Mouse (Mus musculus): ENCODE data around the gene Gm20388. TPM values are rescaled to one million over a fixed set of nuclear protein-coding genes. Genes with fewer than 3 reads are reported as not detected.

The Gm20388 gene
- total RNA-seq, 2 experiments from 2014 or later, result 8.8 TPM

DNA sequence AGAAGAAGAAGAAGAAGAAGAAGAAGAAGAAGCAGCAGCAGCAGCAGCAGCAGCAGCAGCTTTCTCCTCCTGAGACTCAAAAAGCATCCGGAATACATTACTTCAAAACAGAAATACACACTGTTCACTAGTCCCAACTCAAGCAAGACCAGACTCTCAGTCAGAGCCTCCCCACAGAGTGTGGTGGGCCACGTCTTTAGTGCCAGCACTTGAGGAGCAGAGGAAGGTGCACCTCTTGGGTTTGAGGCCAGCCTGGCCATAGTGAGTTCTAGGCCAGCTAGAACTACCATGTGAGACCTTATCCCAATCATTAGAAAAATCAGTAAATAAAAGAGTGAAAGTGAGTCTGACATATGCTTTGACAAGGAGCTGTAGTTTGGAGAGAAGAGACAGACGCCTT lies 3073.5 kb downstream of the Gm20388 start:
- DNase-seq (ENCODE audit: extremely low spot score in 1 of 2, low spot score in 1 of 2), result no peak

DNA sequence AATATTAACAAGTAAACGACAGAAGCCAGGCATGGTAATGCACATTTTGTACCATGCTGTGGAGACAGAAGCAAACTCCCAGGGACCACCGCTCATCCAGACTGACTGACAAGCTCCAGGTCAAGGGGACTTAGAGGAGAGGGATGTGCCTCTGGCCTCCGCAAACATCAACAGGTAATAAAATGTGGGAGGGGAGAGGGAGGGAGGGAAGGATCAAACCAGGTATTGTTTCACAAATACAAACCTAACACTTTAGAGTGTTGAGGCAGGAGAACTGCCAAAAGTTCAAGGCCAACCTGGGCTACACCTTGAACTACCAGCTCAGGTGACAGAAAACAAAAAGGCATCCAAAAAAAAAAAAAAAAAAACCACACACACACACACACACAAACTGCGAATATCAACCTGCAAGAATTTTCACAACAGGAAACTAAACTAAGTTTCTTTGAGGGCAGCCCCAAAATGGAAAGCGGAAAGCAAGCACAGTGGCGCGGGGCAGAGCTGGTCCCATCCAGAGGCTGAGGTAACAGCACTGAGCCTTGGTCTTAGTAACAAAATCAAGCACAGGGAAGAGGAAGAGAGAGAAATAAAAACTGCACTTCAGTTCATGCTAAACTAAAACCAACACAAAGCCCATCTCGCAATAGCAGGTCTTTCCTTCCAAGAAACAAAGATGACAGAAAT lies 3076.0 kb downstream of the Gm20388 start:
- DNase-seq (ENCODE audit: extremely low spot score in 1 of 2, low spot score in 1 of 2), result no peak

DNA sequence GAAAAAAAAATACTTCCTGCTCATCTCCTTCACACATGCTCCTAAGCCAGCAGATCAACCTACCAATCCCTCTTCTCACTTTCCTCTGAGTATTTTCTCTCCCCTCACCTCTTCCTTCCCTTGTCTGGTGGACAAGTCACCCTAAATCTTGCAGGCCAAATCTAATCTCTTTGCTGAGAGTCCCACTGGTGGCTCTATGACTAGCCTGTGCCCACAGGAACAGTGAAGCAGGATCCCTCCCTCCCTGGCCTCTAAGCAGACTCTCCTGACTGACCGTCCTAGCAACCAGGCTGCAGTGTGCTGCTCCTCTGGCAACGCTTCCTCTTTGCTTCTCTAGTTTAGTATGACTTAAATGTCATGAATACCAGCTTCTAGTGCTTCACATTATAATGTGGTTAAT lies 3076.6 kb downstream of the Gm20388 start:
- DNase-seq (ENCODE audit: extremely low spot score in 1 of 2, low spot score in 1 of 2), result no peak

DNA sequence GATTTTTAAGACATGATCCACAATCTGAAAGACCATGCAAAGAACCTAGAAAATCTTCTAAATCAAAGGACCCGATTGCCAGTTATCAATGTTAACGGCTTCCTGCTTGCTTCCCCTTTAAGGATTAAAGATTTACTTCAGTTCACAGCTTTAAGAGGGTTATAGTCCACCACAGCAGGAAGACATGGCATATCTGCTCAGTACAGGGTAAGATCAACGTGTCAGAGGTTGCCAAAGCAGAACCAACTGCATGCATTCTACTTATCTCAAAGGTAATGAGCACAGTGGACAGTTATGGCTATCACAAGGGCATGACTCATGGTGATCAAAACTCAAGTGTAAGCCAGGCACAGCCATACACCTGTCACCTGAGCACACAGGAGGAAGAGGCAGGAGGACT lies 3078.3 kb downstream of the Gm20388 start:
- no peak for DNase-seq (ENCODE audit: extremely low spot score in 1 of 2, low spot score in 1 of 2)

DNA sequence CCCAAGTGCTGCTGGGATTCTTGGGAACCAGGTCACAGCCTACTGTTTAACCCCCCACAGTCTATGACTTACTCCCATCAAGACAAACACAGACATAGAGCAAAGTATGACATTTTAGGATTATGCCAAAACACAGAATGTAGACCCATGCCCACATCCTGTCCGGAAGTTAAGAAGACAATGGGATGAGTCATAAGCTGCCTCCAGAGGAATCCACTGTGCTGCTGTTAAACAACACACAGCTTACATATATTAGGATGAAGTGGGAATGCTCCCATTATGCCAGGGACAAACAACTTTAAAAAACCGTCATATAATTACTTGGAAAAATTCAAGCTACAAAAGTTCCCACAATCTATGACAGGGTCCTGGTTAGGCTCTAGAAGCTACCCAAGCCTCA lies 3079.3 kb downstream of the Gm20388 start:
- DNase-seq (ENCODE audit: extremely low spot score in 1 of 2, low spot score in 1 of 2), result no peak

DNA sequence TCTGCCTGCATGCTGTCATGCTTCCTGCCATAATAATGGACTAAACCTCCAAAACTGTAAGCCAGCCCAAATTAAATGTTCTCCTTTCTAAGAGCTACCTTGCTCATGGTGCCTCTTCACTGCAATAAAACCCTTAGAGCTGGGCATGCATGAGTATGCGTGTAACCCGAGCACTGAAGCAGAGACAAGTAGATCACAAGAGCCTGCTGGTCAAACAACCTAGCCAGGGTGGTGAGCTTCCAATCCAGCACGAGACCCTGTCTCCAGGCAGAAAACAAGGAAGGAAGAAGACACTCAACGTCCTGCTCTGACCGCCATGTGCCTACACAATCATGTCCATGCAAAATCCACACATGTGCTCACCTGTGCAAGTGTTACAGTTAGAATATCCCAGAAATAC lies 3080.7 kb downstream of the Gm20388 start:
- DNase-seq (ENCODE audit: extremely low spot score in 1 of 2, low spot score in 1 of 2), result no peak

DNA sequence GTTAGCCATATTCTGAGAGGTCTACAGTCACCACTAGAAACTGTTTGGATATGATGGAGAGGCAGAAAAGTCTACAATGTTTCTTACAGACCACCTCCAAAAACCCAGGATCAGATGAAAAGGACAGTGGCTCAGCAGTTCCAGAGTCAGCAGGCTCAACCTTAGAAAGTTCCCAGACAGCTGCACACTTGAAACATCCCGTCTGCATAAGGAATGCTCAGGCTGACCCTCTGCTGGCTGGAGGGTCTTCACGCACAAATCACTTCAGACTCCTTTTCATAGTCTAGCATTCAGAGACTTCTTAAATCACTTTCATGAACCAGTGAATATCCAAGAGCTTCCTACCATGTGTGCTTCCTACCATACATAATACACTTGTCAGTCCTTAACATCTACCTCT lies 3081.7 kb downstream of the Gm20388 start:
- no peak for DNase-seq (ENCODE audit: extremely low spot score in 1 of 2, low spot score in 1 of 2)

DNA sequence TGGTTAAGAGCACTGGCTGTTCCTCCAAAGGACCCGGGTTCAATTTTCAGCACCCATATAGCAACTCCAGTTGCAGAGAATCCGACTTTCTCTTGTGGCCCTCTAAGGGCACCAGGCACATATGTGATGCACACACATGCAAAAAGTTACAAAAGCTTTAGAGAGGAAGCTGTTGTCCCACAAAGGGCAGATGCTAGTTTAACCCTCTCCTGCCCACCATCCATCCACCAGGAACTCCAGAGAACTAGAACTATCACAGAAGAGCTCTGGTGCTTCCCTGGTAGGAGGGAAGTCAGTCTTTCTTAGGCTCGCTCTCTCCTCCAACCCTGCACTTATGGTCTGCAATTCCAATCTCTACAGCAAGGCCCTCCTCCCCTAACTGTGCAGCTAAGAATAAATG lies 3082.4 kb downstream of the Gm20388 start:
- no peak for DNase-seq (ENCODE audit: extremely low spot score in 1 of 2, low spot score in 1 of 2)

DNA sequence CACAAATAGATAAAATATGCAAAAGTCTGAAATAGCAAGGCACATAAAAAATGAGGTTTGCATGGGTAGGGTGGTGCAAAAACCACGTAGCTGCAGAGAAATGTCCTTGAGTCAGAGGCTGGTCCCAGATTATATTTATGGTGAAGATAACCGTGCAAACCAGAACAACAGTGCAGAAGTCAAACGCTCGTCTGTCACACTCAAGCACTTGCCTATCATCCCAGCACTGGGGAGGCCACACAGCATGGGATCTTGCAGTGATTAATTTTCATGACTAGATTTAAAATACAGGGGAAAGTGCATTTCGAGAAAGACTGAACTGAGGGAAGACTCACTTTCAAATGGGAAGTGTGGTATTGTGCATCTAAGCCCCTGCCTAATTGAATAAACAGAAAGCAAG lies 3083.1 kb downstream of the Gm20388 start:
- no peak for DNase-seq (ENCODE audit: extremely low spot score in 1 of 2, low spot score in 1 of 2)

DNA sequence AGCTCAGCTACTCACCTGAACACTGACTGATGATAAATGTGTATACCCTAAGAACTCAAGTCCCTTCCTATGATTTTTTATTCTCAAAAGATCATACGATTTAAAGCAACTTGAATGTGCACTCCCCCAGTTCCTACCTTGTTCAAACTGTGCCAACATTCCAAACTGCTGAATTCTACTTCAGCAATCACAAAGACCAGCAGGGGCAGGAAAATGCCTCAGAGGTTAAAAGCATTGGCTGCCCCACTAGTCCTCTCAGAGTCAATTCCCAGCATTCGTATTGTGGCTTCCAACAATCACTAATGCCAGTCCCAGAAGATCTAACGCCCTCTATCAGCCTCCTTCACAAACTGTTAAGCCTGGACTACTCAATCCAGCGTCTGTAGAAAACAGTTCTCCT lies 3087.3 kb downstream of the Gm20388 start:
- DNase-seq (ENCODE audit: extremely low spot score in 1 of 2, low spot score in 1 of 2), result no peak

DNA sequence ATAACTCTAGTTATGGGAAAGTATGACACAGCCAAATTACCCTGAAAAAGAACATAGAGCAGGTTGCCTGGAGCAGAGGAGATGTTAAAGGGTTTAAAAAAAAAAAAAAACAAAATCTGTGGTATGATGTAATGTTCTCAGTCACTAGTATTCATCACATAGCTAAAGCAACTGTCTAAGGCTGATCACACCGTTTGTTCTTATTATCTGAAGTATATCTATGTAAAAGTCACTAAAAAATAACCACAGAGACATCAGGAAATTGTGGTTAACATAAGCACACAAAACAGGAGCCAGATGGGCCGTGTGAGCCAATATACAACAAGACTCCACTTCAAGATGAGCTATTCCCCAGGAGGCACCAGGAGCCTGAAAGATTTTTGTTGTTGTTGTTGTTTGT lies 3089.7 kb downstream of the Gm20388 start:
- no peak for DNase-seq (ENCODE audit: extremely low spot score in 1 of 2, low spot score in 1 of 2)

DNA sequence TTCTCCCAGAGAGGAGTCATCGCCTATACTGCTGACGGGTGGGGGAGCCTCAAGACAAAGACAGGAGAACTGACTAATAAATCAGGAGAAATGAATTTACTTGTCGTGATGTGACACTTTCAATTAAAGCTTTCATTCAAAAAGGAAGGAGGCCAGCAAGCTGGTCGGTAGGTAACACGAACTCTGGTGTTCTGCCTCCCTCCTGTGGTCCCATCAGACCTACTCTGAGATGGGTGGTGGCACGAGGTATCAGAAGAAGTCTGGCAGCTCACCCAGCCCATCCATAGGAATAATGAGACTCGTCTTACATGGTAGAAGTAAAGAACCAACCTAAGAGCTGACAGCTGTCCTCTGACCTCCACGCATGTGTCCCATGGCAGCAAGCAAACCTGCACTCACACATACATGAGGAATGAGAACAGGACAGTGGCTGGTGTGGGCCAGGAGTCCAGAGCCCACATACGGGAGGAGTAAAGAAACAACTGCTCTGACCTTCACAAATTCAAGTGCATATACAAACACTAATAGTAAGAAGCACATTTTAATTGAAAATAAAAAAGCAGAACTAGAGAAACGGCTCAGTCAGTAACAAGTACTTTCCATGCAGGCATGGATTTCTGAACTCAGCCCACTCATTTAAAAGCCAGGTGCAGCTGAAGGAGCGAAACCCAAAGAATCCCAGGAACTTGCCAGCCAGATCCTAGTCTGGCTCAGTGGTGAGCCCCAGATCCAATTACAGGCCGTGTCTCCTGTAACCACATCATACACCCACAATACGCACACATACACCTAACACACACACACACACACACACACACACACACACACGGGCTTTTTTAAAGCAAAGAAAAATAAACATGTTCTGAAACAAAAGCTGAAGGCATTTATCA lies 3093.6 kb downstream of the Gm20388 start:
- no peak for DNase-seq (ENCODE audit: extremely low spot score in 1 of 2, low spot score in 1 of 2)

DNA sequence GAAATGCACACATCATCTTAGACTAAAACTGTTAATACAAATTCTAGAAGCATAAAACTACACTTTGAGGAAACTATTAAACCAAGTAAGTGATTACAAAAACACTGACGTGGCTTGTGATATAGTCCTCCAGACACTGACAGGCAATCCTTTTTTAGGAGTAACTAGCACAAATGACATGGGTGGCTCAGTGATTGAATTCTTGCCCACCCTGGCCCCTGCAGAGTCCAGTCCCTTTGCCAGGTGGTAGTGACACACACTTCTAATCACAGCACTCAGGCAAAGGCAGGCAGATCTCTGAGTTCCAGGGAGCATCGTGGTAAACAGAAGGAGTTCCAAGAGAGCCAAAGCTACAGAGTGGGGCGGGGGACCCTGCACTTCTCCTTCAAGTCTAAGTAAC lies 3094.7 kb downstream of the Gm20388 start:
- no peak for DNase-seq (ENCODE audit: extremely low spot score in 1 of 2, low spot score in 1 of 2)

DNA sequence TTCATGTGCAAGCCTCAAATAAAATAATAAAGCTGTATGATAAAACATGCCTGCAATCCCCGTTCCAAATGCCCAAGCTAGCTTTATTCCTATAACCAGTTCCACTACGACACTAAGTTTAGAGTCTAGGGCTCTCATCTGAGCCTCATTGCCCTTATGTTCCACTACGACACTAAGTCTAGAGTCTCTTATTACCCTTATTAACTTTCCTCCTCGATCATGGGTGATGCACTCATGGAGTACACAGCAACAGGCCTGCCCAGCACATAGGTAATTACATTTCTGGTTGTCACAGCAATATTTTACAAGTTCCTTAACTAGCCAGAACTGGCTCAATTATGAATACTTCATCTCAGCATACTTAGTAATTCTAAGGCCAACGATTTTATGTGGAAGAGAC lies 3095.2 kb downstream of the Gm20388 start:
- no peak for DNase-seq (ENCODE audit: extremely low spot score in 1 of 2, low spot score in 1 of 2)

DNA sequence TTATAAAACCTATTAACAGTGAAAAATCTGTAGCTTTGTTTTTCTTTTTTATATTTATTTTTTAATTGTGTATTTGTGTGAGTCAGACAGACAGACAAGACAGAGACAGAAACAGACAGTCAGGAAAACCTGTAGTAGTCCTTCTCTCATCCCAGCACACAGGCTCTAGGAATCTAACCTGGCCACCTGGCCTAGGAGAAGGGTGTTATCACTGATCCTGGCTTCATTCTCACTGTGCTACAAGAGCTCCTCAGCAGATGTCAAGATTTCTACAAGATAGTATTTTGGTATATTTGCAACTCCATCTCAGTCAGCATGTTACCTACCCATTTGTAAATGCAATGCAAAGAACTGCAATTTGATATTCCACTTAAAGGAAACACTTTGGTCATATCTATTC lies 3100.7 kb downstream of the Gm20388 start:
- DNase-seq (ENCODE audit: extremely low spot score in 1 of 2, low spot score in 1 of 2), result no peak

DNA sequence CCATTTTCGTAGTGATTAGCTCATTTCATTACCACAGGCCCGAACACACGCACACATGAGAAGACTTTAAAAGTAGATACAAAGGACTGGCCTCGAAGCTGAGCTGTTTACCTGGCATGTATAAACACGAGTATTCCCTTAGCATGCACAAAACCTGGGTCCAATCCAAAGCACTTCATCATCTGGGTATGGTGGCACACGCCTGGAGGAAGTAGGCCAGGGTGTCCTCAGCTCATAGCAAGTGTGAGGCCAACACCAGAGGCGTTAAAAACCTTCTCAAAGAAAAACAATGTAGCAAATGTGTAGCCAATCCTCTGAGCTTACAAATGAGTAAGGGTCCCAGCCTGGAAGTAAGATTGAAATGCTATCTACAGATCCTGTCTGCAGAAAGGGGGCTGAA lies 3103.8 kb downstream of the Gm20388 start:
- DNase-seq (ENCODE audit: extremely low spot score in 1 of 2, low spot score in 1 of 2), result no peak

DNA sequence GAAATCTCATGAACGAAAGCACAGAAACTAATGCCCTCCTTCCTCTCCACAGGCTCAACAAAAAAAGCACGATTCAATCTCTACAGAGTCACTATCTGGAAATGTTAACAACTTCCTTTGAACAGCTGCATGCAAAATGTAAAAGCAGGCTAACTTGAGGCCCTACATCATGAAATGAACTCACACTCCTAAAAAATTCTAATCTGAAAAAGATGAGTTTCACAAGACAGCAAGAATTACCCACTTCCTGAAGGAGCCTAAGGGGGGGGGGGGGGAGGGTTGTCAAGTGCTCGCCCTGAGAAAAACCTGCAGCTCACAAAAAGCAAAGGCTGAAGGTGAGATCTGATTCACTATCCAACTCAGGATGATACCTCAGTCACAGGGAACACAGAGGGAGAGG lies 3104.4 kb downstream of the Gm20388 start:
- DNase-seq (ENCODE audit: extremely low spot score in 1 of 2, low spot score in 1 of 2), result no peak

DNA sequence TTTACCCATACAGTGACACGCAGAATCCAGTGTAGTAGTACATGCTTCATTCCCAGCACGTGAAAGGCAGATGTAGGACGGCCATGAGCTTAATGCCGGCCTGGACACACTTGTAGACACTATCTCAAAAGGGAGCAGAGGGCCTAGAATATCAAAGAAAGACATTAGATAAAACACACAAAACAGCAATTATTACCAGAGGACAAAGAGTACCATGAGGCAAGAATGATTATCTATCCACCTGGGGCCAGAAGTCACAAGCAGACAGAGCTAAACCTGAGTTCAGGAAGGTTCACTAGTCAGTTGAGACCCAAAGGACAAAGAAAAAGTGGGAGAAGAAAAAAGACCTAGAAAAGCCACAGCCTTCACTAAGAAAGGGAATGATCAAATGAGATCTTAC lies 3106.5 kb downstream of the Gm20388 start:
- no peak for DNase-seq (ENCODE audit: extremely low spot score in 1 of 2, low spot score in 1 of 2)

DNA sequence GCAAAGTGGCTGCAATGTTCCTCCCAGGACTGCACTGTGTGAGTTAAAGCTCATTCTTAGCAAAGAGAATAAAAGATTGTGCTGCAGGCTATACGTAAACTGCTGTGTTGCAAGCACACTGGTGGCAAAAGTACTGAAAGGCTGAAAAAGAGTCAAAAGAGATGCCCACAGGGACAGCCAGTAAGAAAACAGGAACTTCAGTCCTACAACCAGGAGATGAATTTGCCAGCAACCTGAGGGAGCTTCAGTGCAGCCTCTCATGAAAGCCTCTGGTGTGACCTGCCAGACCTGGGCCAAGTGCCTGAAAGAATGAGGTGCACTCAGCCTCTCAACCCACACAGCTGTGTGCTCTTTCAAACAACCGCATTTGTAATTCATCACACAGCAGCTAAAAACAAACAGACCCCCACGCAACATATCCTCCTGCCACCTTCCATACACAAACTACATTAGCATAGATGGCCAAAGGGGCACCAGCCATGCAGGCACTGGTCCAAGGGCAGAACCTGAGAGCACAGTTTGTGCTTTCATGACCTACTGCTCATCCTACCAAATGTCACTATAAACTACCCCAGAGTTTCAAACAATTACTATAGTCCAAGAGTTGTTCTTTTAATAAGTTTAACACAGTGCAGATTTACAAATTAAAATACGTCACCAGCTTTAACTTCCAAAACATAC lies 3108.0 kb downstream of the Gm20388 start:
- no peak for DNase-seq (ENCODE audit: extremely low spot score in 1 of 2, low spot score in 1 of 2)

DNA sequence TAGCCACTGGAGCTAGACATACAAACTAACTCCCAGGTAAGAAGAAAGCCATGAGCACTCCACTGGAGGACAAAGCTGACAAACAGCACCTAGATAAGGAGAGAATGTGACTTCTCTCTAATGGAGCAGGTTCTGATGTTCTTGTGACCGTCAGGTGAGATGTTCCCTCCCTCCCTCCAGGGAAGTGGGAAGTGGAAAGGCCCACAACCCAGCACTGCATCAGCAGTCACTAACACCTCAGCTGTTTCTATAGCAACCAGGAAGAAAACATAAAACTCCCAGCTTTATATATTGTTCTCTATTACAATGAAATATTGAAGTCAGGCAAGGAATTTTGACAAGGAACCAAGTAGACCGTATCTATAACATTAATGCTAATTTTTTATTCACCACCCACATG lies 3109.4 kb downstream of the Gm20388 start:
- DNase-seq (ENCODE audit: extremely low spot score in 1 of 2, low spot score in 1 of 2), result no peak

DNA sequence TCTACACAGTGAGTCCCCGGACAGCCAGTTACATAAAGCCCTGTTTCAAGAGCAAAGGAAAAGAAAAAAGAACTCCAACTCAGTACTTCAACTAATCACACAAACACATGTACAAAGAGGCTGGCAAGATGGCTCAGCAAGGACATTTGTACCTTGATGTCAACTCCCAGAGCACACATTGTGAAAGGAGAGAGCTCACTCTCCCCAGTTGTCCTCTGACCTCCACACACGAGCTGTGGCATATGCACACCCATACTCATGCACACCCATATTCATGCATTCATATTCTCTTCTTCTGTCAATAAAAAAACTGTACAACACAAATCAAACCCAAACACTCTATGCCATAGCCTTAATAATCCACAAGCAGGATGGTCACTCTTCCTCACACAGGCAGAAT lies 3110.2 kb downstream of the Gm20388 start:
- DNase-seq (ENCODE audit: extremely low spot score in 1 of 2, low spot score in 1 of 2), result no peak

DNA sequence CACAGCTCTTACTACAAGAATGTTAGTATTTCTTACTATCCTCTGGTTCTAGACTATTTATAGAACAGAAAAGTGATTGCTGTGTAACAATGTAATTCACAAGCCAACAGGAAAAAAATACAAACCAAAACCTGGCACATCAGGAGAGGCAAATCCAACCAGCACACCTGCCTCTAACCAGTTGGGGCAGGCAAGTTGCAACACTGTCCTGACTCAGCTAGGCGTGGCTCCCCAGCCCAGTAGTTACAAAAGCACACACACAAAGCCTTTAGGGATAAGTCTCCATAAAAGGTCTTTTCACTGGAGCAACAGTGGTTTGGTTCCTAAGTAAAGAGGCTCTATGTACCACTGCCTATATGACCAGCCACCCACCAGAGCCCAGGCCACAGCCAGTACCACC lies 3110.6 kb downstream of the Gm20388 start:
- DNase-seq (ENCODE audit: extremely low spot score in 1 of 2, low spot score in 1 of 2), result no peak
